Mouse (Mus musculus): ENCODE results near the gene Arf3.

DNA sequence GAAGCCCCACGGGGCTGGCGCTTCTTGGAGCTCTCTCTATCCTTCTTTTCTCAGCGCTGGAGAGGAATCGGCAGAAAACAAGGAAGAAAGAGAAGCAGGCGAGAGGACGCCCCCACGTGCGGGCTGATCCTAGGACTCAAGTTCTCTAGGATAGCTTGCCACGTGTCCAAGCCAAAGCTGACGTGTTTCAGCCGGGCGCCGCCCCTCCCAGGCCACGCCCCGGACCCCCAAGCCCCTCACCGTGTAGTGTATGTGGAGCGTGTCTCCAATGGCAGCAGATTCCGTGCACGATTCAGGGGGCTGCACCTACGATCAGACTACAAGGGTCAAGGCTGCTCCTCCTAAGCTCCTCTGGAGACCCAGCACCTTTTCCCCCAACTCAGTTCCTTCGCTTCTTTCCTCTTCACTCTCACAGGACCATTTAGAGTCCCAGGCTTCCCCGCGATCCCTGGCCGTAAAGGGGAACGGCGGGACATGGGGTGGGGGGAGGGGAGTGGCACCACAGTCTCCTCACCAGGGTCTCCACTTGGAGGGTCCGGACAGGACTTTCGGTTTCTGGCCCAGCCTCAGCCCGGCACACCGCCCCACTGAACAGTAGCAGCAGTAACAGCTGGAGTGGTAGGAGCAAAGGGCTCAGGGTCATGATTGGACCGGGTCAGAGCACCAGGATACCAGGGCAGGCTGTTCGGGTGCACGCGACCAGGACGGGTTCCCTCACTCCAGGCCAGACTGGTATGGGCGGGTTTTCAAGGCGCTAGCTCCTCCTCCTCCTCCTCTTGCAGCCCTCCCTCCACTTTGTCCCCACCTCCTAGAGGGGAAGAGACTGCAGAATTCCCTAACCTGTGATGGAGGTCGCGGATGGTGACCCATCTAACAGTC is 35.3 kb downstream of the Arf3 start, which contains the start of gene Fkbp11:
- no peak for TF ChIP-seq CTCF (IDR thresholded peaks at IDR 0.05 in 2 of 3, conservative IDR thresholded peaks at IDR 0.05 in 1 of 3; ENCODE audit: control insufficient read depth in 1 of 3, insufficient read depth in 1 of 3, low read depth in 2 of 3, low read length in 3 of 3, poor library complexity in 1 of 3, severe bottlenecking in 1 of 3)
- peak; percentile 59 to 64; a peak in 2 of 4 replicates for TF ChIP-seq POLR2A (IDR thresholded peaks at IDR 0.05; ENCODE audit: control insufficient read depth in 1 of 2, insufficient read depth in 1 of 2, low read depth in 1 of 2, low read length in 2 of 2, poor library complexity in 1 of 2)
- no peak for TF ChIP-seq TAL1 (IDR thresholded peaks at IDR 0.05; ENCODE audit: low read length)
- no peak for TF ChIP-seq MEF2A (IDR thresholded peaks at IDR 0.05; ENCODE audit: extremely low read depth, insufficient replicate concordance, low read depth, low read length, poor library complexity, severe bottlenecking)
- TF ChIP-seq POLR2AphosphoS5 (IDR thresholded peaks at IDR 0.05; ENCODE audit: borderline replicate concordance, low read depth, low read length) = no peak
- no peak for TF ChIP-seq RCOR1 (IDR thresholded peaks at IDR 0.05; ENCODE audit: low read depth, low read length)
- TF ChIP-seq ETS1 (IDR thresholded peaks at IDR 0.05; ENCODE audit: low read depth, low read length) = no peak
- no peak for TF ChIP-seq RAD21 (IDR thresholded peaks at IDR 0.05; ENCODE audit: low read depth, low read length)
- peak; percentile 55 for TF ChIP-seq NELFE (IDR thresholded peaks at IDR 0.05; ENCODE audit: low read depth, low read length)
- peak; percentile 90 for TF ChIP-seq USF1 (IDR thresholded peaks at IDR 0.05; ENCODE audit: low read depth, low read length)
- no peak for TF ChIP-seq ZNF384 (IDR thresholded peaks at IDR 0.05; ENCODE audit: low read depth, low read length)
- TF ChIP-seq MAX (IDR thresholded peaks at IDR 0.05; ENCODE audit: low read length) = peak; percentile 96
- TF ChIP-seq JUND (IDR thresholded peaks at IDR 0.05; ENCODE audit: low read depth, low read length) = no peak

Data from MEL (cell line).